Mouse (Mus musculus) hindbrain, postnatal 0 days (tissue): ENCODE measurements around the gene Ncoa3. TPM values are rescaled to one million over a fixed set of nuclear protein-coding genes. Genes with fewer than 3 reads are reported as not detected.

Experiments used
- ATAC-seq: fragments of 200-750 bp; cut with Nextera tagmentation; 2 replicates; pipeline ENCODE4 v1.8.0; 2017; ENCODE audit warnings: mild to moderate bottlenecking, moderate TSS enrichment, moderate library complexity
- DNase-seq: peaks from one replicate; pipeline ENCODE4 v3.0.0-alpha.2; 2015; ENCODE audit warnings: low spot score
- H3K27ac ChIP-seq: fragments of 300-500 bp; sonication (generic); 2 replicates; pipeline ENCODE4 v1.5.1; 2014; ENCODE audit warnings: mild to moderate bottlenecking
- H3K27me3 ChIP-seq: fragments of 300-500 bp; sonication (generic); 2 replicates; pipeline ENCODE4 v1.6.1; 2014; ENCODE audit warnings: low read length, mixed read lengths; ENCODE audit not compliant: insufficient read depth
- H3K36me3 ChIP-seq: fragments of 300-500 bp; sonication (generic); 2 replicates; pipeline ENCODE4 v1.6.1; 2014; ENCODE audit warnings: low read length, mixed read lengths; ENCODE audit not compliant: insufficient read depth
- H3K4me1 ChIP-seq: fragments of 300-500 bp; sonication (generic); 2 replicates; pipeline ENCODE4 v1.6.1; 2014; ENCODE audit warnings: antibody characterized with exemption, low read length, mixed read lengths; ENCODE audit not compliant: insufficient read depth
- H3K4me2 ChIP-seq: fragments of 300-500 bp; sonication (generic); 2 replicates; pipeline ENCODE4 v1.6.1; 2014; ENCODE audit warnings: low read depth, mild to moderate bottlenecking, low read length, moderate library complexity, mixed read lengths
- H3K4me3 ChIP-seq: fragments of 300-500 bp; sonication (generic); 2 replicates; pipeline ENCODE4 v1.5.1; 2014; ENCODE audit warnings: low read length
- H3K9ac ChIP-seq: fragments of 300-500 bp; sonication (generic); replicated peaks from 2 replicates; pipeline ENCODE4 v1.6.1; 2014; ENCODE audit warnings: mild to moderate bottlenecking, low read length, moderate library complexity, mixed read lengths
- H3K9me3 ChIP-seq: fragments of 300-500 bp; sonication (generic); 2 replicates; pipeline ENCODE4 v1.6.1; 2016; ENCODE audit warnings: low read length, mixed read lengths
- CTCF ChIP-seq: IDR thresholded peaks from 2 replicates; pipeline ENCODE4 v1.5.1; 2016; ENCODE audit warnings: antibody characterized with exemption, control low read depth, low read depth
- whole genome bisulfite sequencing: fragments of 180-500 bp; shearing (Covaris S2); extraction: QIAGEN DNeasy Blood & Tissue Kit; methylation state at CpG from one replicate; pipeline ENCODE4 v1.1.7; 2014; 5-methylcytosine and 5-hydroxymethylcytosine counted together
- polyA plus RNA-seq: library from polyadenylated mRNA; unstranded; fragments of >200 nt; fragmentation: Nextera tagmentation; extraction: Ambion mirVana; gene quantifications from 2 replicates; pipeline ENCODE4 v1.2.1, GENCODE M21; 2015
- total RNA-seq: library from RNA; depleted of rRNA; stranded (reverse); fragments of >200 nt; gene quantifications from 2 replicates; pipeline ENCODE4 v1.2.3, GENCODE M21; 2014

Ncoa3 gene
- total and polyA plus RNA-seq, 2 experiments from 2014 or later: 10.8 to 28.3 TPM

DNA sequence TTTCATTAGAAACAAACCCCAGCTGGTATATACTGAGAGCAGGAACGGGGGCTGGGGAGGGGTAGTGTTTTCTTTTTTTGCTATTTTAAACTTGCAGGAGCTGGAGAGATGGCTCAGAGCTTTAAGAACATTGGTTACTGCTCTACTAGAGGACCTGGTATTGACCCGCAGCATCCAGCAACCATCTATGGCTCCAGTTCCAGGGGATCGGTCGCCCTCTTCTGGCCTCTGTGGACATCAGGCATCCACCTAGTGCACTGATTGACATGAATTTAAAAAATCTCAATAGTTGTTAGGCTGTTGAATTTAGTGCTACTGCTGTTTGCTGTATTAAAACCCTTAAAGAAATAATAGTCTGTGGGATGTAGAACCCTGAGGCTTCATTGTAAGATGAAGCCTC lies 1.9 kb downstream of the Ncoa3 start:
- no peaks in the 10 kb centered on the region for H3K36me3 ChIP-seq
- 95% methylated on average over 4 of the region's 4 CpGs for WGBS
- ATAC-seq (no peak), DNase-seq (no peak)
- H3K27me3 ChIP-seq: no peaks in the 10 kb centered on the region
- no peak overlapping the region for H3K27ac ChIP-seq
- H3K4me3 ChIP-seq: no peak overlapping the region
- H3K4me1 ChIP-seq: peaks cover 3% of the 10 kb centered on the region
- H3K4me2 ChIP-seq: peak overlapping the region; percentile 89
- H3K9ac ChIP-seq: no peak overlapping the region
- H3K9me3 ChIP-seq: no peaks in the 10 kb centered on the region
- no peak for TF ChIP-seq CTCF

DNA sequence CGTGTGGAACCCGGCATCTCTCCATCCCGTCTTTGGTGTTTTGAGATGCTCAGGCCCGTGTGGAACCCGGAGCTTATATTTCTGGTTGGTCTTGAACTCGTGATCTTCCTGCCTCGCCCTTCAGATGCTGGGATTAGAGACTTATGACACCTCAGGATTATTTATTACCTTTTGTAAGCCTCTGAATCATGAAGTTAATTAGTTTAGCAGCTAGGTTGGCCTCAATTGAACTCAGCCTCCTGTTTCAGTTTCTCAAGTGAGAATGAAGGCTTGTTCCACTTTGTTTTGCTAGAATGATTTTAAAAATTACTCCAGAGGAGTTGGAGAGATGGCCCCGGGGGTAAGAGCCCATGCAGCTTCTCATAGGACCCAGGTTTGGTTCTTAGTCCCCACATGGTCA lies 3.3 kb downstream of the Ncoa3 start:
- Histone ChIP-seq H3K4me3 (no peak overlapping the region), H3K9ac (no peak overlapping the region), H3K4me1 (peaks cover 8% of the 10 kb centered on the region), H3K27ac (no peak overlapping the region), H3K4me2 (no peak overlapping the region), H3K36me3 (no peaks in the 10 kb centered on the region), H3K9me3 (no peaks in the 10 kb centered on the region), H3K27me3 (no peaks in the 10 kb centered on the region)
- no peak for ATAC-seq
- 92% methylated on average over 8 of the region's 8 CpGs for WGBS
- no peak for TF ChIP-seq CTCF
- no peak for DNase-seq

DNA sequence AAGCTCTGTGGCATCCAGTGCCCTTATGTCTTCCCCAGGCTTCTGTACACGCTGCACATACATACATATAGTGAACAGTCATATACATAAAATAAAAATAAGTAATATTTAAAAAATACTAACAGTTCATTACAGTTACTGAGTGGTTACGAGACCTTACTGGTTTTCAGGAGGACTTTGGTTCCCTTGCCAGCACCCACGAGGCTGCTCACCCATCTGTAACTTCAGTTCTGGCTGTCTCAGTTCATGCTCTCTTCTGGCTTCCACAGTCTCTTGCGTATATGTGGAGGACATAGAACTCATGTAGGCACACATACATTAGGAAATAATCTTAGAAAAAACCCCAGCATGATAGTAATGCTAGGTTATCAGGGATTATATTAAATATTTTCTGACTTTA lies 3.7 kb downstream of the Ncoa3 start:
- Histone ChIP-seq H3K9ac (no peak overlapping the region), H3K4me2 (no peak overlapping the region), H3K4me3 (no peak overlapping the region), H3K4me1 (peaks cover 10% of the 10 kb centered on the region), H3K27me3 (no peaks in the 10 kb centered on the region), H3K27ac (no peak overlapping the region), H3K36me3 (no peaks in the 10 kb centered on the region), H3K9me3 (no peaks in the 10 kb centered on the region)
- 75% methylated on average over 4 of the region's 4 CpGs for WGBS
- DNase-seq (no peak), ATAC-seq (no peak)
- TF ChIP-seq CTCF: no peak

DNA sequence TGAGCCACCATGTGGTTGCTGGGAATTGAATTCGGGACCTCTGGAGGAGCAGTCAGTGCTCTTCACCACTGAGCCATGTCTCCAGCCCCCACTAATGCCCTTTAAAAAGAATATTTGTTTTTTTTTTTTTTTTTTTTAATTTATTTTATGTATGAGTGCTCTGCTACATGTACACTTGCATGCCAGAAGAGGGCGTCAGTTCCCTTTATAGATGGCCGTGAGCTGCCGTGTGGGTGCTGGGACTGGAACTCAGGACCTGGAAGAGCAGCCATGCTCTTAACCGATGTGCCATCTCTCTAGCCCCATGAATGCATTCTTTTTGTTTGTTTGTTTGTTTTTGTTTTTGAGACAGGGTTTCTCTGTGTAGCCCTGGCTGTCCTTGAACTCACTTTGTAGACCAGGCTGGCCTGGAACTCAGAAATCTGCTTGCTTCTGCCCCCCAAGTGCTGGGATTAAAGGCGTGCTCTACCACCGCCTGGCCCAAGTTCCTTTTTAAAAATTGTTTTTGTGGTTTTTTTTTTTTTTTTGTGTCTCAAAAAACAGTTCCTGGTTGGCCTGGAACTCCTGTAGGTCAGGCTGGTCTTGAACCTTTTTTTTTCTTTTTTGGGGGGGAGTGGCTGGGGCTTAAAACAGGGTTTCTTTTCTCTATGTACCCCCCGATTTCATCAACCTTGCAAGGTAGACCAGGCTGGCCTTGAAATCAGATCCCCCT lies 5.0 kb downstream of the Ncoa3 start:
- peaks cover 10% of the 10 kb centered on the region for H3K4me1 ChIP-seq
- H3K4me3 ChIP-seq: no peak overlapping the region
- no peak for ATAC-seq
- no peak overlapping the region for H3K27ac ChIP-seq
- no peak overlapping the region for H3K4me2 ChIP-seq
- H3K9ac ChIP-seq: no peak overlapping the region
- H3K9me3 ChIP-seq: no peaks in the 10 kb centered on the region
- TF ChIP-seq CTCF: no peak
- no peak for DNase-seq
- no peaks in the 10 kb centered on the region for H3K27me3 ChIP-seq
- 95% methylated on average over 8 of the region's 8 CpGs for WGBS
- no peaks in the 10 kb centered on the region for H3K36me3 ChIP-seq

DNA sequence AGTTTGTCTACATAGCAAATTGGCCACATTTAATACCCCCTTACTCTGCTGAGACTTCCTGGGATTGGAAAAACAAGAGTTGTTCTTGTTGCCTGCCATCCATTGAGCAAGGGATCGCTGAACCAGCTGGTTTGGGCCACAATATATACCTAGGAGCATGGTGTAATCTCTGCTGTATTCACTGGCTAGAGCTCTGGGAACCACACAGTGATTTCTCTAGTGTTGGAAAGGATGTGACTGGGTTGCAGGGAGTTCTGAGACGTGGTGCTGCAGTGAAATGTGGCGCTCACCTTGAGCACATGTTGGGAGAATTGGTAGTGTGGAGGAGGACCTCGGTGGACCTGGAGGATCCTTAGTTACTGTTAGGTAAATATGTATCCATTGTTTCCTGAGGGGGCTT lies 6.5 kb downstream of the Ncoa3 start:
- H3K27ac ChIP-seq: no peak overlapping the region
- H3K9me3 ChIP-seq: no peaks in the 10 kb centered on the region
- H3K36me3 ChIP-seq: no peaks in the 10 kb centered on the region
- no peak overlapping the region for H3K4me3 ChIP-seq
- no peak overlapping the region for H3K4me2 ChIP-seq
- no peak for ATAC-seq
- H3K4me1 ChIP-seq: peaks cover 10% of the 10 kb centered on the region
- DNase-seq: no peak
- no peak overlapping the region for H3K9ac ChIP-seq
- H3K27me3 ChIP-seq: no peaks in the 10 kb centered on the region
- 0 out of 2 replicates have a peak, but pooled peaks have one; percentile 20 for TF ChIP-seq CTCF
- WGBS: 33% methylated on average over 4 of the region's 4 CpGs

DNA sequence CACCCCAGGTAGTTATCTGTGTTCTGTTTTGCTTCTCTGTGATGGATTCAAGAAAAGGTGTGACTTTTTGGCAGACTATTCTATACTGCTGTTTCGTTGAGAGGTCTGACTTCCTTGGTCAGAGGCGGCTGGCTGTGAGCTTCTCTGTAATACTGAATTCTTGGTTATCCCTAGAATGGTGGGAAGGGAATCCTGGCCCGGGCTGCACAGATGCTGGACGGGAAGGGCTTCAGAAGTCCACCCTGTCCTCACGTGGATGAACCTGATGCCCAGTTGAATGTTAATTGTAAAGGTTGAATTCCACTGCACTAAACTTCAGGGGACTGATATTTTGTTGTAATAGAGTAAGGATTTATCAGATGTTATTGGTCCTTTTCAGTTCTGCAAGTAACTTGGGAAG lies 7.4 kb downstream of the Ncoa3 start:
- H3K4me1 ChIP-seq: peaks cover 6% of the 10 kb centered on the region; the same call in 1 of the 2 replicates
- no peaks in the 10 kb centered on the region for H3K36me3 ChIP-seq
- no peak overlapping the region for H3K27ac ChIP-seq
- ATAC-seq (no peak), DNase-seq (no peak)
- H3K27me3 ChIP-seq: no peaks in the 10 kb centered on the region
- no peak overlapping the region for H3K4me2 ChIP-seq
- no peaks in the 10 kb centered on the region for H3K9me3 ChIP-seq
- no peak for TF ChIP-seq CTCF
- no peak overlapping the region for H3K9ac ChIP-seq
- WGBS: 7% methylated on average over 5 of the region's 5 CpGs
- H3K4me3 ChIP-seq: no peak overlapping the region

DNA sequence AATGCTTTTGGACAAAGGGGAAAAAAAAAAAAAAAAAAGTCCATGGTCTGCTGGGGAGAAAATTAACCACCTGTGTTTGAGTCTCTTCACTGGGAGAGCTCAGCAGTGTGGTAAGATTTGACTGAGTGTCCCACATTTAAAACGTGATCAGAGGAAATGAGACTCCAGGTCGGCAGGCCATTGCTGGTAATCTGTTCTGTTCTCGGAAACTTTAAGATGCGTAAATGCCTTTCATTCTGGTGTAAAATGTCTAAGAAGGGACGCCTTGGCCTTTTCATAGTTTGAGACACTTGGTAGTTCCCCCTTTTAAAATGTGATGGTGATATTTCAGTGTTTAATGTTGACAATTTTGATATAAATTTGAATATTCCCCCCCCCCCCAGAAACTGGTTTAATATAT lies 7.8 kb downstream of the Ncoa3 start:
- no peak overlapping the region for H3K4me3 ChIP-seq
- peaks cover 6% of the 10 kb centered on the region; the same call in 1 of the 2 replicates for H3K4me1 ChIP-seq
- no peaks in the 10 kb centered on the region for H3K27me3 ChIP-seq
- no peak for TF ChIP-seq CTCF
- WGBS: 20% methylated on average over 5 of the region's 5 CpGs
- no peak for ATAC-seq
- H3K4me2 ChIP-seq: no peak overlapping the region
- no peaks in the 10 kb centered on the region for H3K36me3 ChIP-seq
- H3K9me3 ChIP-seq: no peaks in the 10 kb centered on the region
- no peak for DNase-seq
- no peak overlapping the region for H3K27ac ChIP-seq
- H3K9ac ChIP-seq: no peak overlapping the region
